Mouse (Mus musculus) MEL (cell line): ENCODE measurements around the gene Sp2.

Source experiments
- CTCF ChIP-seq, 3 experiments: IDR thresholded peaks in 2 of 3; conservative IDR thresholded peaks in 1 of 3; 2 replicates each; pipeline ENCODE4 v1.5.1; 2011 to 2012; ENCODE audit warnings: low read length in 3 of 3, low read depth in 2 of 3, mild to moderate bottlenecking in 2 of 3, improper control_type of control experiment in 1 of 3, inconsistent platforms in 1 of 3, mixed read lengths in 1 of 3, moderate library complexity in 1 of 3; ENCODE audit not compliant: control insufficient read depth in 1 of 3, insufficient read depth in 1 of 3, poor library complexity in 1 of 3, severe bottlenecking in 1 of 3
- EP300 ChIP-seq, 2 experiments: IDR thresholded peaks; 2 replicates each; pipeline ENCODE4 v1.6.1; 2011; ENCODE audit warnings: improper control_type of control experiment in 2 of 2, low read length in 2 of 2, low read depth in 1 of 2, mild to moderate bottlenecking in 1 of 2
- MAZ ChIP-seq: IDR thresholded peaks from 2 replicates; pipeline ENCODE4 v1.6.1; 2012; ENCODE audit warnings: low read depth, mild to moderate bottlenecking, inconsistent platforms, low read length, improper control_type of control experiment
- MXI1 ChIP-seq: IDR thresholded peaks from 2 replicates; pipeline ENCODE4 v1.6.1; 2011; ENCODE audit warnings: mild to moderate bottlenecking, low read depth, low read length, improper control_type of control experiment
- NELFE ChIP-seq: IDR thresholded peaks from 2 replicates; pipeline ENCODE4 v1.6.1; 2011; ENCODE audit warnings: low read depth, low read length, improper control_type of control experiment
- POLR2A ChIP-seq, 2 experiments: IDR thresholded peaks; 2 replicates each; pipeline ENCODE4 v1.6.1; 2011 to 2012; ENCODE audit warnings: low read length in 2 of 2, mild to moderate bottlenecking in 2 of 2, control low read depth in 1 of 2, improper control_type of control experiment in 1 of 2, low read depth in 1 of 2, moderate library complexity in 1 of 2; ENCODE audit not compliant: control insufficient read depth in 1 of 2, insufficient read depth in 1 of 2, poor library complexity in 1 of 2
- TBP ChIP-seq: IDR thresholded peaks from 2 replicates; pipeline ENCODE4 v1.8.0; 2011; ENCODE audit warnings: low read depth, low read length, improper control_type of control experiment
- USF1 ChIP-seq: IDR thresholded peaks from 2 replicates; pipeline ENCODE4 v1.6.1; 2014; ENCODE audit warnings: low read depth, mild to moderate bottlenecking, inconsistent platforms, low read length, improper control_type of control experiment, moderate library complexity
- ZC3H11A ChIP-seq: IDR thresholded peaks from 2 replicates; pipeline ENCODE4 v1.6.1; 2012; ENCODE audit warnings: low read depth, mild to moderate bottlenecking, inconsistent platforms, low read length, improper control_type of control experiment

DNA sequence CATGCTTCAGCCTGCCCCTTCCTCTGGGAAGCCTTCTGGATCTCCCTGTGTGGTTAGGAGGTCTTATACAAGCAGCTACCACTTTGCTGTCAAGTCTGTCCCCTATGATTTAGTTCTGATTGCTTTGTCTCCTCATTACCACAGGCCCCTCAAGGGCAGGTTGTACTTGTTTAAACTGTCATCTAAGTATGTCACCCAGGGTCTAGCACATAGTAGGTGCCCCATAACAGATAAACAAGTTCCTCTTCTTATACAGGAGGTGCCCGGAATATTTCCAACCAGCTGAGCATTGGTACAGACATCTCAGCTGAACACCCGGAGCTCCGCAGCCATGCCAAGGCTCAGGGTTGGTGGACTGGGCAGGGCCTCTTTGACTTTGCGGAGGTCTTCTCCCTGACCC is 49.7 kb upstream of the Sp2 start:
- TF ChIP-seq USF1 (no peak), ZC3H11A (no peak), EP300 (IDR thresholded peaks at IDR 0.05; ENCODE audit: low read depth in 1 of 2, low read length in 2 of 2) (no peak), POLR2A (IDR thresholded peaks at IDR 0.05; ENCODE audit: control insufficient read depth in 1 of 2, insufficient read depth in 1 of 2, low read depth in 1 of 2, low read length in 2 of 2, poor library complexity in 1 of 2) (no peak), TBP (no peak), MAZ (no peak), CTCF (IDR thresholded peaks at IDR 0.05 in 2 of 3, conservative IDR thresholded peaks at IDR 0.05 in 1 of 3; ENCODE audit: control insufficient read depth in 1 of 3, insufficient read depth in 1 of 3, low read depth in 2 of 3, low read length in 3 of 3, poor library complexity in 1 of 3, severe bottlenecking in 1 of 3) (no peak), MXI1 (no peak), NELFE (no peak)
